Mouse (Mus musculus) left cerebral cortex, postnatal 36 days (tissue): ENCODE data around the gene Tas2r130. TPM values are rescaled to one million over a fixed set of nuclear protein-coding genes. Genes with fewer than 3 reads are reported as not detected.
"Not testable (repeated sequence)": the region's sequence is repeated elsewhere in the genome, so short reads cannot be mapped to it uniquely, and the experiment has no call there.

Experiments used
- DNase-seq, 2 experiments: peaks; one replicate each; pipeline ENCODE4 v3.0.0; 2021 to 2022; ENCODE audit warnings: low spot score in 2 of 2, mixed read lengths in 1 of 2
- intact Hi-C: fragments of 180-260 bp; cut with DNase I; formaldehyde crosslinking; loops from one replicate; pipeline ENCODE4 v1.15.1; 2025
- total RNA-seq, 2 experiments: library from RNA; stranded (reverse); gene quantifications; 2 replicates each; pipeline ENCODE4 v1.2.3; 2021

Gene Tas2r130
- total RNA-seq: not detected

GRCm38 (mm10) chr6:131630812-131631211 is at the start of gene Tas2r130:
Gene Tas2r130, minus strand, starts transcription at chr6:131630912.
- no peak for DNase-seq
- intact Hi-C loops: no loop called here

GRCm38 (mm10) chr6:131678786-131679185 is 48.1 kb upstream of the Tas2r130 start, which contains the start of gene Tas2r106:
Gene Tas2r106, minus strand, starts transcription at chr6:131678886.
- intact Hi-C loops: no loop called here
- no peak for DNase-seq

- no peak for DNase-seq
- intact Hi-C loops: no loop called here
These were observed 29.3 kb upstream of the Tas2r130 start, which contains the start of gene Tas2r107 for GRCm38 (mm10) chr6:131660049-131660448. Gene Tas2r107, minus strand, starts transcription at chr6:131660149.

GRCm38 (mm10) chr6:131609956-131610355 is 20.8 kb downstream of the Tas2r130 start:
- DNase-seq, intact Hi-C loops: not testable (repeated sequence)

- intact Hi-C loops: no loop called here
- DNase-seq: no peak
These were observed 25.9 kb downstream of the Tas2r130 start for GRCm38 (mm10) chr6:131604821-131605220.

Other genes with a start within 250 kb of the Tas2r130 start
- gene Ybx3, start 242.4 kb downstream of the Tas2r130 start, total RNA-seq: 10 to 100 TPM; 40.9 to 44.5 TPM
- not detected for gene 5430401F13Rik, start 144.5 kb downstream of the Tas2r130 start, total RNA-seq
- not detected for gene Gm6619, start 144.5 kb downstream of the Tas2r130 start, total RNA-seq
- not detected for gene Tas2r107, start 29.2 kb upstream of the Tas2r130 start, total RNA-seq
- not detected for gene Tas2r106, start 48.0 kb upstream of the Tas2r130 start, total RNA-seq
- not detected for gene Tas2r104, start 54.8 kb upstream of the Tas2r130 start, total RNA-seq
- gene Tas2r105, start 56.6 kb upstream of the Tas2r130 start, total RNA-seq: not detected
- gene Tas2r114, start 59.2 kb upstream of the Tas2r130 start, total RNA-seq: not detected